Mouse (Mus musculus) limb, embryonic 13.5 days (tissue): ENCODE data around the gene Celsr1. TPM values are rescaled to one million over a fixed set of nuclear protein-coding genes. Genes with fewer than 3 reads are reported as not detected.

Experiments
- ATAC-seq: fragments of 200-750 bp; cut with Nextera tagmentation; 2 replicates; pipeline ENCODE4 v1.8.0; 2017; ENCODE audit warnings: low read depth, moderate number of reproducible peaks, moderate TSS enrichment; ENCODE audit not compliant: low FRiP score
- H3K27ac ChIP-seq: fragments of 300-500 bp; sonication (generic); 2 replicates; pipeline ENCODE4 v1.5.1; 2015; ENCODE audit warnings: inconsistent platforms, mild to moderate bottlenecking, moderate library complexity
- H3K27me3 ChIP-seq: fragments of 300-500 bp; sonication (generic); 2 replicates; pipeline ENCODE4 v1.6.1; 2015; ENCODE audit warnings: mild to moderate bottlenecking, inconsistent platforms
- H3K36me3 ChIP-seq: fragments of 300-500 bp; sonication (generic); 2 replicates; pipeline ENCODE4 v1.6.1; 2015; ENCODE audit warnings: inconsistent platforms, mild to moderate bottlenecking, moderate library complexity
- H3K4me1 ChIP-seq: fragments of 300-500 bp; sonication (generic); 2 replicates; pipeline ENCODE4 v1.6.1; 2015; ENCODE audit warnings: inconsistent platforms
- H3K4me2 ChIP-seq: fragments of 300-500 bp; sonication (generic); replicated peaks from 2 replicates; pipeline ENCODE4 v1.6.1; 2015; ENCODE audit warnings: inconsistent platforms, mild to moderate bottlenecking, moderate library complexity
- H3K4me3 ChIP-seq: fragments of 300-500 bp; sonication (generic); 2 replicates; pipeline ENCODE4 v1.5.1; 2015; ENCODE audit warnings: moderate library complexity, mild to moderate bottlenecking, inconsistent platforms
- H3K9ac ChIP-seq: fragments of 300-500 bp; sonication (generic); 2 replicates; pipeline ENCODE4 v1.6.1; 2015; ENCODE audit warnings: mild to moderate bottlenecking, inconsistent platforms
- H3K9me3 ChIP-seq: fragments of 300-500 bp; sonication (generic); 2 replicates; pipeline ENCODE4 v1.6.1; 2016; ENCODE audit warnings: inconsistent platforms
- WGBS: fragments of 180-500 bp; shearing (Covaris S2); methylation state at CpG from one replicate; pipeline ENCODE4 v1.1.7; 2015; 5-methylcytosine and 5-hydroxymethylcytosine counted together
- polyA plus RNA-seq: library from polyadenylated mRNA; unstranded; fragments of >200 nt; fragmentation: Nextera tagmentation; extraction: Ambion mirVana; gene quantifications from 2 replicates; pipeline ENCODE4 v1.2.1, GENCODE M21; 2015

Gene Celsr1
- polyA plus RNA-seq, 1 experiment from 2014 or later: 2.0 TPM

GRCm38 (mm10) chr15:85963279-85963840 lies 70.2 kb downstream of the Celsr1 start:
- 79% methylated on average over 8 of the region's 8 CpGs for WGBS
- Histone ChIP-seq H3K4me2 (no peak overlapping the region), H3K27ac (no peak overlapping the region), H3K27me3 (no peaks in the 10 kb centered on the region), H3K9ac (no peak overlapping the region), H3K4me3 (no peak overlapping the region), H3K36me3 (no peaks in the 10 kb centered on the region; the same call in none of the 2 replicates), H3K4me1 (no peaks in the 10 kb centered on the region), H3K9me3 (no peaks in the 10 kb centered on the region)
- no peak for ATAC-seq

- no peaks in the 10 kb centered on the region for H3K9me3 ChIP-seq
- no peak overlapping the region for H3K4me3 ChIP-seq
- no peak overlapping the region for H3K9ac ChIP-seq
- no peak overlapping the region for H3K4me2 ChIP-seq
- no peak for ATAC-seq
- no peak overlapping the region for H3K27ac ChIP-seq
- no peaks in the 10 kb centered on the region; the same call in none of the 2 replicates for H3K36me3 ChIP-seq
- no peaks in the 10 kb centered on the region for H3K27me3 ChIP-seq
- WGBS: 93% methylated on average over 8 of the region's 8 CpGs
- no peaks in the 10 kb centered on the region for H3K4me1 ChIP-seq
Observed at GRCm38 (mm10) chr15:85962691-85963090, 70.9 kb downstream of the Celsr1 start.

GRCm38 (mm10) chr15:85961651-85962050 lies 71.9 kb downstream of the Celsr1 start:
- Histone ChIP-seq H3K9ac (no peak overlapping the region), H3K27ac (no peak overlapping the region), H3K36me3 (no peaks in the 10 kb centered on the region; the same call in none of the 2 replicates), H3K4me1 (no peaks in the 10 kb centered on the region), H3K4me3 (no peak overlapping the region), H3K4me2 (no peak overlapping the region), H3K27me3 (no peaks in the 10 kb centered on the region), H3K9me3 (no peaks in the 10 kb centered on the region)
- 80% methylated on average over 4 of the region's 4 CpGs for WGBS
- ATAC-seq: no peak

- H3K4me2 ChIP-seq: no peak overlapping the region
- H3K36me3 ChIP-seq: no peaks in the 10 kb centered on the region; the same call in none of the 2 replicates
- H3K4me3 ChIP-seq: no peak overlapping the region
- H3K9me3 ChIP-seq: no peaks in the 10 kb centered on the region
- WGBS: 83% methylated on average over 7 of the region's 7 CpGs
- H3K9ac ChIP-seq: no peak overlapping the region
- no peak for ATAC-seq
- no peak overlapping the region for H3K27ac ChIP-seq
- H3K27me3 ChIP-seq: no peaks in the 10 kb centered on the region
- 0 out of 2 replicates have a peak, but pooled peaks cover 3% of the 10 kb centered on the region for H3K4me1 ChIP-seq
Observed at GRCm38 (mm10) chr15:85961131-85961530, 72.4 kb downstream of the Celsr1 start.

DNA sequence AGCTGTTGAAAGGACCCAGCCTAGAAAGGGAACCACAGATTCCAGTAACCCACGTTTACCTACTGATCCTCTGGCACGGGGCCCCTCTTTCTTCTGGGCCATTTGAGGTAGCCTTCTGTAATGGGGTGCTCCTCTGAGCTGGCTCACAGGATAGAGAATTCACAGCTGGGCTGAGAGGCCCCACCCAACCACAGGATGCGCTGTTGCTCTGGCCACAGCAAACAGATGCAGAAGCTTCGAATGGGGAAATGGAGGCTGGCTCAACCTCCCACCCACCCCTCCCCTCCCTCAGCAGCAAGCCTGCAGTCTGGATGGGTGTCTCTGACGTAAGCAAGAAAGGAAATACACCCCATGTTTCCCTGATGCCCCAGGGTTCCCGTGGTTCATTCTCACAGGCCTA lies 77.4 kb downstream of the Celsr1 start:
- Histone ChIP-seq H3K9me3 (no peaks in the 10 kb centered on the region), H3K9ac (no peak overlapping the region), H3K36me3 (no peaks in the 10 kb centered on the region; the same call in 1 of the 2 replicates), H3K27me3 (no peaks in the 10 kb centered on the region), H3K4me1 (peaks cover 11% of the 10 kb centered on the region), H3K4me3 (no peak overlapping the region), H3K4me2 (no peak overlapping the region), H3K27ac (no peak overlapping the region)
- ATAC-seq: no peak
- WGBS: 66% methylated on average over 6 of the region's 6 CpGs

DNA sequence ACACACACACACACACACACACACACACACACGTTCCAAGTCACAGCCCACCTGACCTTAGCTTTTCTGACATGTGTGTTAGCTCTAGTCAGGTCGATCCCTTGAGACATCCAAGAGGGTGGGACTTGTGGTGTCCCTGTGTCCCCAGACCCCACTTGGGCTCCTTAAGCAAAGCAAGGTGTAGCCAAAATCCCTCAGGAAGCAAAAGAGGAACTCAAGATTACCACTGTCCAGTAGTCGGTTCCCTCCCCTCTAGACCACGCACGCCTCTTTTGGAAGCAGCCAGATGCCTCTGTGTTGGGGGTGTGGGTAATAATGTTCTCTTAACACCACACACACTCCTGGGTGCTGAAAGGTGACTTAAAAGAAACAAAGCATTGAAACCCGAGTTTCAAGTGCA lies 80.1 kb downstream of the Celsr1 start:
- Histone ChIP-seq H3K36me3 (no peaks in the 10 kb centered on the region; the same call in 1 of the 2 replicates), H3K4me3 (no peak overlapping the region), H3K27me3 (no peaks in the 10 kb centered on the region), H3K4me1 (peaks cover 19% of the 10 kb centered on the region), H3K9ac (no peak overlapping the region), H3K4me2 (no peak overlapping the region), H3K27ac (no peak overlapping the region), H3K9me3 (no peaks in the 10 kb centered on the region)
- ATAC-seq: no peak
- WGBS: 80% methylated on average over 6 of the region's 6 CpGs

GRCm38 (mm10) chr15:85949421-85950164 lies 84.0 kb downstream of the Celsr1 start:
- no peak overlapping the region for H3K9ac ChIP-seq
- peaks cover 20% of the 10 kb centered on the region for H3K4me1 ChIP-seq
- ATAC-seq: no peak
- WGBS: 70% methylated on average over 16 of the region's 16 CpGs
- H3K4me2 ChIP-seq: no peak overlapping the region
- no peak overlapping the region for H3K4me3 ChIP-seq
- H3K36me3 ChIP-seq: no peaks in the 10 kb centered on the region
- H3K27ac ChIP-seq: no peak overlapping the region
- H3K27me3 ChIP-seq: no peaks in the 10 kb centered on the region
- H3K9me3 ChIP-seq: no peaks in the 10 kb centered on the region

DNA sequence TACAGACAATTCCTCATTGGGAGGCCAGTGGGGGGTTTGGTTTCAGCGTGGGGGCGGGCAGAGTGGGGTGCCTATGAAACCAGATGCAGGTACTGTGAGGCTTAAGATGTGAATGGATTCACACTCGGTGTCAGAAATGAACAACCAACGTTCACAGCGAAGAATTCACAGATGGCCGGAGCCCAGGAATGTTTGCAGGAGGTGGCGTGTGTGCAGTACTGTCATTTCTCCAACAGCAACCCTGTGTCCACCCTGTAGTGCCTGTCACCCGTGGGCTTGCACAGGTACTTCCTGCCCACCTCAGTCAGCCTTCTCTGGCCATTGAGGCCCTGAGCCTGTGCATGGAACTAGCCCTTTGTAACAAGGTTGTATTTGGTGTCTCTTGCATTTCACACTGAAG lies 85.6 kb downstream of the Celsr1 start:
- no peak overlapping the region for H3K4me2 ChIP-seq
- no peak overlapping the region for H3K4me3 ChIP-seq
- H3K9me3 ChIP-seq: no peaks in the 10 kb centered on the region
- 69% methylated on average over 8 of the region's 8 CpGs for whole genome bisulfite sequencing
- H3K9ac ChIP-seq: no peak overlapping the region
- H3K4me1 ChIP-seq: peaks cover 20% of the 10 kb centered on the region
- ATAC-seq: no peak
- H3K36me3 ChIP-seq: no peaks in the 10 kb centered on the region
- no peaks in the 10 kb centered on the region for H3K27me3 ChIP-seq
- H3K27ac ChIP-seq: no peak overlapping the region

GRCm38 (mm10) chr15:85947541-85947940 lies 86.0 kb downstream of the Celsr1 start:
- Histone ChIP-seq H3K4me2 (no peak overlapping the region), H3K4me3 (no peak overlapping the region), H3K4me1 (peaks cover 20% of the 10 kb centered on the region), H3K36me3 (no peaks in the 10 kb centered on the region), H3K9me3 (no peaks in the 10 kb centered on the region), H3K27ac (no peak overlapping the region), H3K27me3 (no peaks in the 10 kb centered on the region), H3K9ac (no peak overlapping the region)
- ATAC-seq: no peak
- WGBS: 61% methylated on average over 9 of the region's 9 CpGs

DNA sequence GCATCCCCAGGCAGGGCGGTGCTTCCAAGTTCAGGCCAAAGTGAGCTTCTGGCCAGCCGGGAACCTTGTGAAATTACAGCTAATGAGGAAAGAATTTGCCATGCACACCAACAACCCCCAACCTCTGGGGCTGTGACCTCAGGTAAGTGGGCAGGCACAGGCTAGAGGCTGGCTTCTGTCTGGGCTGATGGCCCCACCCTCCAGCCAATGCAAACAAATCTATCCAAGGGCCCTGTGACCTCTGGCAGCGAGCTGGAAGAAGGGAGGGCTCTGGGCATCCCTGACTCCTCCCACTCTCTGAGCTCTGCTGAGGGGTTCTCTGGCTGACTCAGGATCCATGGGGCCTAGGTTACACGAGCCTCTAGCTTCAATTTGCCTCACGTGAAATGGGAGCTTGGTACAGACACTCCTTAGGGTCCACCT lies 97.9 kb downstream of the Celsr1 start:
- no peaks in the 10 kb centered on the region for H3K9me3 ChIP-seq
- H3K27me3 ChIP-seq: no peaks in the 10 kb centered on the region
- ATAC-seq: peak; percentile 44; the same call in 1 of the 2 replicates
- H3K9ac ChIP-seq: no peak overlapping the region
- H3K27ac ChIP-seq: no peak overlapping the region; the same call in 1 of the 2 replicates
- H3K4me3 ChIP-seq: no peak overlapping the region
- 17% methylated on average over 5 of the region's 5 CpGs for WGBS
- H3K4me2 ChIP-seq: no peak overlapping the region
- peaks cover 13% of the 10 kb centered on the region for H3K4me1 ChIP-seq
- H3K36me3 ChIP-seq: no peaks in the 10 kb centered on the region

- Histone ChIP-seq H3K27ac (no peak overlapping the region), H3K4me3 (no peak overlapping the region), H3K9me3 (no peaks in the 10 kb centered on the region), H3K27me3 (no peaks in the 10 kb centered on the region), H3K36me3 (peaks cover 5% of the 10 kb centered on the region; the same call in 1 of the 2 replicates), H3K9ac (no peak overlapping the region), H3K4me1 (no peaks in the 10 kb centered on the region), H3K4me2 (no peak overlapping the region)
- WGBS: 87% methylated on average over 12 of the region's 12 CpGs
- ATAC-seq: no peak
Observed at GRCm38 (mm10) chr15:85928161-85928560, 105.4 kb downstream of the Celsr1 start.

DNA sequence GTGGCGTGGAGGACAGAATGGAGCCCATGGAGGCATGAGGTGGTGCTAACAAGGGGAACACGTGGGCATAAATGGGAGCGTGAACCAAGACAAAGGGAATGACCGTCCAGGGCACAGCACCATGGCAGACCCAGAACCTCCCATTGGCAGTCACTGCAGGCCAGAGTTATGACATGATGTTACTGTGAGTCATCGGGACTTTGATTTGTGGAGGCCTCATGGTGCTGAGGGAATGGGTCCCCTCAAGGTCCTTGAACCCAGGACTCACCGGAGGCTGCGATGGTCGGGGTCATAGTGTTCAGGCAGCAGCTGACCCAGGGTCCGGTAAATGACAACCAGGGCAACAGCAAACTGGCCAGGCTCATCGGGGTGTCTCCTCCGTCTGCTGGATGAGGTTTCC lies 111.7 kb downstream of the Celsr1 start:
- no peak overlapping the region for H3K9ac ChIP-seq
- no peak overlapping the region for H3K27ac ChIP-seq
- H3K4me1 ChIP-seq: no peaks in the 10 kb centered on the region
- peaks cover 3% of the 10 kb centered on the region; the same call in 1 of the 2 replicates for H3K36me3 ChIP-seq
- H3K27me3 ChIP-seq: no peaks in the 10 kb centered on the region
- H3K4me2 ChIP-seq: no peak overlapping the region
- ATAC-seq: no peak
- no peaks in the 10 kb centered on the region for H3K9me3 ChIP-seq
- 87% methylated on average over 11 of the region's 11 CpGs for WGBS
- H3K4me3 ChIP-seq: no peak overlapping the region
